Mouse (Mus musculus) liver, embryonic 11.5 days (tissue): ENCODE measurements at regions not wholly inside any gene's neighbourhood (a gene's known extent, or its start where the extent isn't known, plus 50 kb on each side); places are given as distances from the start of the nearest gene placed in this dataset.
A peak's percentile ranks its signal among the peaks of the same experiment; 100 is the strongest.
"Not testable (repeated sequence)": the region's sequence is repeated elsewhere in the genome, so short reads cannot be mapped to it uniquely, and the experiment has no call there.

Experiments used
- ATAC-seq: fragments of 200-750 bp; cut with Nextera tagmentation; replicated peaks from 2 replicates; pipeline ENCODE4 v1.8.0; 2017; ENCODE audit warnings: moderate number of reproducible peaks, mild to moderate bottlenecking, moderate TSS enrichment, moderate library complexity; ENCODE audit not compliant: low FRiP score
- DNase-seq: peaks from one replicate; pipeline ENCODE4 v3.0.0-alpha.2; 2017; ENCODE audit warnings: low spot score
- H3K27ac ChIP-seq: fragments of 300-500 bp; sonication (generic); 2 replicates; pipeline ENCODE4 v1.5.1; 2014; ENCODE audit warnings: mild to moderate bottlenecking, low read depth, low read length, control low read depth
- H3K27me3 ChIP-seq: fragments of 300-500 bp; sonication (generic); replicated peaks from 2 replicates; pipeline ENCODE4 v1.6.1; 2014; ENCODE audit warnings: low read length, mixed read lengths; ENCODE audit not compliant: control insufficient read depth, insufficient read depth
- H3K36me3 ChIP-seq: fragments of 300-500 bp; sonication (generic); 2 replicates; pipeline ENCODE4 v1.6.1; 2014; ENCODE audit warnings: mild to moderate bottlenecking, low read length, moderate library complexity, mixed read lengths; ENCODE audit not compliant: control insufficient read depth, insufficient read depth
- H3K4me1 ChIP-seq: fragments of 300-500 bp; sonication (generic); replicated peaks from 2 replicates; pipeline ENCODE4 v1.6.1; 2014; ENCODE audit warnings: low read length, mixed read lengths; ENCODE audit not compliant: control insufficient read depth, insufficient read depth
- H3K4me2 ChIP-seq: fragments of 300-500 bp; sonication (generic); 2 replicates; pipeline ENCODE4 v1.6.1; 2014; ENCODE audit warnings: mild to moderate bottlenecking, control low read depth, moderate library complexity
- H3K4me3 ChIP-seq: fragments of 300-500 bp; sonication (generic); 2 replicates; pipeline ENCODE4 v1.5.1; 2014; ENCODE audit warnings: low read depth, low read length, control low read depth
- H3K9ac ChIP-seq: fragments of 300-500 bp; sonication (generic); 2 replicates; pipeline ENCODE4 v1.6.1; 2014; ENCODE audit warnings: low read depth, low read length, control low read depth
- H3K9me3 ChIP-seq: fragments of 300-500 bp; sonication (generic); 2 replicates; pipeline ENCODE4 v1.6.1; 2016; ENCODE audit warnings: low read length, inconsistent platforms, mixed read lengths; ENCODE audit not compliant: control insufficient read depth
- WGBS: fragments of 180-500 bp; shearing (Covaris S2); extraction: QIAGEN DNeasy Blood & Tissue Kit; methylation state at CpG from one replicate; pipeline ENCODE4 v1.1.7; 2014; 5-methylcytosine and 5-hydroxymethylcytosine counted together

DNA sequence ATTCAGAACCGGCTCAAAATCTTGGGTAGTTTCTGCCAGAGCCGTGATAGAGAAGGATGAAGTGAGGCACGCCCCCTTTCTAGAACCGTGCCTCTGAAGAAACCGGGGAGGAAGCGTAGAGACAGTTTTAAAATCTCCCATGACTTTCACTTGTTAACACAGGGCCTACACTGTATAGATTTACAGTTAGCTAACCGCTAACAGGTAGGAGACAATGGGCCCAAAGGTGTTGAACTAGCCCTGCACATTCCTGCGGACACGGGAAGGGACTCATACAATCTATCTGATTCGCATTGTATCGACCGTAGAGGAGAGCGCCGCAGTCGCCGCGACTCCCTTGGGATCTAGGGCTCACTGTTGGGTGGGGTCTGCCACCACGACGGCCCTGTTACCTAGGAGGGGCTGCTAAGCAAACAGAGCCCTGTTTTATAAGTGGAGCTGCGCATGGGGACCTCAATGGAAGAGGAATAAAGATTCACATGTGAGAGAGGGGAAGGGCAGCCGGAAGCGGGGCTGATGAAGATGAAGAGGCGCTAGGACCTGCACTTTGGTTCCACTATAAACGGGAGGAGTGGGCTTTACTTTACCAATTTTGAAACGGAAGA, 89.1 kb downstream of the Cd24a start:
- H3K27ac ChIP-seq, result peak overlapping the region; percentile 40
- no peak for DNase-seq
- no peaks in the 10 kb centered on the region for H3K36me3 ChIP-seq
- no peaks in the 10 kb centered on the region for H3K27me3 ChIP-seq
- WGBS, result 36% methylated on average over 25 of the region's 25 CpGs
- peak overlapping the region; percentile 45; the same call in 1 of the 2 replicates for H3K9ac ChIP-seq
- ATAC-seq, result peak; percentile 33; the same call in 1 of the 2 replicates
- peak overlapping the region; percentile 37 for H3K4me3 ChIP-seq
- H3K4me1 ChIP-seq, result peaks cover 57% of the 10 kb centered on the region
- H3K9me3 ChIP-seq, result no peaks in the 10 kb centered on the region
- H3K4me2 ChIP-seq, result peak overlapping the region; percentile 70

GRCm38 (mm10) chr10:43667732-43668247, 89.7 kb downstream of the Cd24a start:
- ATAC-seq (peak; percentile 63), DNase-seq (no peak)
- H3K36me3 ChIP-seq, result no peaks in the 10 kb centered on the region
- no peaks in the 10 kb centered on the region for H3K27me3 ChIP-seq
- H3K27ac ChIP-seq, result peak overlapping the region; percentile 40
- peak overlapping the region; percentile 70 for H3K4me2 ChIP-seq
- WGBS, result 23% methylated on average over 11 of the region's 11 CpGs
- H3K4me3 ChIP-seq, result peak overlapping the region; percentile 37
- H3K9ac ChIP-seq, result no peak overlapping the region
- H3K9me3 ChIP-seq, result no peaks in the 10 kb centered on the region
- peaks cover 60% of the 10 kb centered on the region for H3K4me1 ChIP-seq

- Histone ChIP-seq H3K4me1 (peaks cover 63% of the 10 kb centered on the region), H3K9me3 (no peaks in the 10 kb centered on the region), H3K27me3 (no peaks in the 10 kb centered on the region), H3K36me3 (no peaks in the 10 kb centered on the region), H3K27ac (no peak overlapping the region), H3K4me3 (no peak overlapping the region), H3K9ac (no peak overlapping the region), H3K4me2 (no peak overlapping the region)
- DNase-seq (no peak), ATAC-seq (no peak)
- 28% methylated on average over 5 of the region's 5 CpGs for WGBS
Measured at GRCm38 (mm10) chr10:43669471-43669870, 91.4 kb downstream of the Cd24a start.

- H3K9ac ChIP-seq, result peak overlapping the region; percentile 31; the same call in 1 of the 2 replicates
- H3K9me3 ChIP-seq, result no peaks in the 10 kb centered on the region
- DNase-seq, result no peak
- H3K27me3 ChIP-seq, result no peaks in the 10 kb centered on the region
- H3K27ac ChIP-seq, result peak overlapping the region; percentile 36; the same call in 1 of the 2 replicates
- H3K4me1 ChIP-seq, result peaks cover 62% of the 10 kb centered on the region
- H3K4me2 ChIP-seq, result peak overlapping the region; percentile 10
- no peak overlapping the region for H3K4me3 ChIP-seq
- WGBS, result 76% methylated on average over 1 of the region's 1 CpGs
- no peaks in the 10 kb centered on the region for H3K36me3 ChIP-seq
- ATAC-seq, result no peak
Measured at GRCm38 (mm10) chr10:43670745-43671144, 92.7 kb downstream of the Cd24a start.

DNA sequence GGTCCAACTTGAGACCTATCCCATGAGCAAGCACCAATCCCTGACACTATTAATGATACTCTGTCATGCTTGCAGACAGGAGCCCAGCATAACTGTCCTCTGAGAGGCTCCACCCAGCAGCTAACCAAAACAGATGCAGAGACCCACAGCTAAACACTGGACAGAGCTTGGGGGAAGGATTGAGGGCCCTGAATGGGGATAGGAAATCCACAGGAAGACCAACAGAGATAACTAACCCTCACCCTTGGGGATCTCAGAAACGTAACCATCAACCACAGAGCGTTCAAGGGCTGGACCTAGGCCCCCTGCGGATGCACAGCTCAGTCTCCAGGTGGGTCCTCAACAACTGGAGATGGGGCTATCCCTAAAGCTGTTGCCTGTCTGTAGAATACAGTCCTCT, 93.7 kb downstream of the Cd24a start:
- DNase-seq (no peak), ATAC-seq (no peak)
- H3K4me3 ChIP-seq, result no peak overlapping the region
- H3K27me3 ChIP-seq, result no peaks in the 10 kb centered on the region
- no peaks in the 10 kb centered on the region for H3K36me3 ChIP-seq
- 33% methylated on average over 3 of the region's 3 CpGs for WGBS
- H3K9me3 ChIP-seq, result no peaks in the 10 kb centered on the region
- H3K27ac ChIP-seq, result no peak overlapping the region
- no peak overlapping the region for H3K4me2 ChIP-seq
- H3K9ac ChIP-seq, result no peak overlapping the region
- peaks cover 60% of the 10 kb centered on the region for H3K4me1 ChIP-seq

DNA sequence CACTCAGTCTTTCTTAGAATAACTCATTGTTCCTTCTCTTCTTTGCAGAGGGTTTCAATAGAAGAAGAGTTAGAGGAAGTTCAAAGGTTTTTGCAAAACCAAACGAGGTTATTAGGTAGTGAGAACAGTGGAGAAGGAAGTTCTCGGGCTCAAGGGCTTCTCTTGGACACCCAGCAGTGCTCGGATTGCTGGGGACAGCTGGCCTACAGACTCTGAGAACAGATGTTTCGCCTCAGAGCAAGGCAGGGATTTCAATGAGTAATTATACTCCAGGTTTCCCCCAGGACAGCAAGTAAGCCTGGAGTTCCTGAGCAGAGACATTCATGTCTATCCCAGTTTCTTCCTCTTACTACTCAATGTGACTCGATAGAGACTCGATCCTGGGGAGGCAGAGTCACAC, 94.4 kb downstream of the Cd24a start:
- DNase-seq (no peak), ATAC-seq (no peak)
- peaks cover 56% of the 10 kb centered on the region for H3K4me1 ChIP-seq
- H3K9me3 ChIP-seq, result no peaks in the 10 kb centered on the region
- H3K27ac ChIP-seq, result no peak overlapping the region
- 47% methylated on average over 6 of the region's 6 CpGs for WGBS
- no peak overlapping the region for H3K4me2 ChIP-seq
- H3K27me3 ChIP-seq, result no peaks in the 10 kb centered on the region
- H3K9ac ChIP-seq, result no peak overlapping the region
- no peaks in the 10 kb centered on the region for H3K36me3 ChIP-seq
- H3K4me3 ChIP-seq, result no peak overlapping the region

GRCm38 (mm10) chr10:43674749-43675148, 96.7 kb downstream of the Cd24a start:
- no peak overlapping the region for H3K4me2 ChIP-seq
- H3K36me3 ChIP-seq, result no peaks in the 10 kb centered on the region
- H3K27me3 ChIP-seq, result no peaks in the 10 kb centered on the region
- ATAC-seq (peak; percentile 46), DNase-seq (no peak)
- no peak overlapping the region for H3K9ac ChIP-seq
- H3K4me3 ChIP-seq, result no peak overlapping the region
- H3K9me3 ChIP-seq, result no peaks in the 10 kb centered on the region
- peaks cover 35% of the 10 kb centered on the region for H3K4me1 ChIP-seq
- 14% methylated on average over 1 of the region's 1 CpGs for WGBS
- no peak overlapping the region for H3K27ac ChIP-seq

- not testable (repeated sequence) for ATAC-seq
Measured at GRCm38 (mm10) chr10:43675495-43675894, 97.4 kb downstream of the Cd24a start.

GRCm38 (mm10) chr10:43676289-43676688, 98.2 kb downstream of the Cd24a start:
- Histone ChIP-seq H3K4me2 (no peak overlapping the region), H3K9me3 (no peaks in the 10 kb centered on the region), H3K9ac (no peak overlapping the region), H3K27me3 (no peaks in the 10 kb centered on the region), H3K36me3 (no peaks in the 10 kb centered on the region), H3K27ac (peak overlapping the region; percentile 25; the same call in 1 of the 2 replicates), H3K4me3 (no peak overlapping the region), H3K4me1 (peaks cover 21% of the 10 kb centered on the region)
- ATAC-seq, result 0 out of 2 replicates have a peak, but pooled peaks have one; percentile 51
- no peak for DNase-seq
- 48% methylated on average over 5 of the region's 5 CpGs for WGBS

More at GRCm38 (mm10) chr10:43675495-43675894, 97.4 kb downstream of the Cd24a start:
- not testable (repeated sequence) for H3K4me3 ChIP-seq, H3K27ac ChIP-seq, H3K9me3 ChIP-seq, H3K36me3 ChIP-seq, H3K27me3 ChIP-seq, H3K9ac ChIP-seq, DNase-seq, H3K4me2 ChIP-seq
- peaks cover 27% of the 10 kb centered on the region for H3K4me1 ChIP-seq
- WGBS, result 60% methylated on average over 1 of the region's 1 CpGs
